Mouse (Mus musculus) c-Kit-positive CD71-positive TER-119-negative erythroid progenitor cells, embryonic 14.5 days (primary cell): ENCODE results near the gene Bmp4.

Experiments used
- DNase-seq: peaks from one replicate; pipeline ENCODE4 v3.0.0-alpha.2; 2013; ENCODE audit warnings: low read depth

The Bmp4 gene

GRCm38 (mm10) chr14:46386478-46387356, 3.8 kb downstream of the Bmp4 start:
- DNase-seq = no peak

DNA sequence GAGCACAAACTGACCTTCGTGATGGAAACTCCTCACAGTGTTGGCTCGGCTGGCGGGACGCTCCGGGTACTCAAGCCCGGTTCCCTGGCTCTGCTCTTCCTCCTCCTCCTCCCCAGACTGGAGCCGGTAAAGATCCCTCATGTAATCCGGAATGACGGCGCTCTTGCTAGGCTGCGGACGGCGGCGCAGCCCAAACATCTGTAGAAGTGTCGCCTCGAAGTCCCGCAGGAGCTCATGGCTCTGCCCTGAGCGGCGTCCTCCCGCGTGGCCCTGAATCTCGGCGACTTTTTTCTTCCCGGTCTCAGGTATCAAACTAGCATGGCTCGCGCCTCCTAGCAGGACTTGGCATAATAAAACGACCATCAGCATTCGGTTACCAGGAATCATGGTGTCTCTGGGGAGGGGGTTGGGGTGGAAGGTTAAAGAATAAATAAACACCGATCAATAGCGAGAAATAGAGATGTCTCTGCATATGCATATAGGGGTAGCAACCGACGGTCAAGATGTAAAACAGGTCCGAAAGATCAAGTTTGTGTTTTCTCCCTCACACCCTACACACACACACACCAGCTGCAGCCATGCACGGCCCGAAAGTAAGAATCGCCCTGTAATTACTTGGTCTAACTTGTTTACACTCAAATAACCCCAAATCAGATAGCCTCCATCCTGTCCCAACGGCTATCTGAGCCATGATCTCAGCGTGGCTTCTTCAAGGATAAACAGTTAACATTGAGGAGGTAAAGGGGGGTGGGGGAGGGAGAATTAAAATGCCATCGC, 4.6 kb downstream of the Bmp4 start:
- DNase-seq = no peak

DNA sequence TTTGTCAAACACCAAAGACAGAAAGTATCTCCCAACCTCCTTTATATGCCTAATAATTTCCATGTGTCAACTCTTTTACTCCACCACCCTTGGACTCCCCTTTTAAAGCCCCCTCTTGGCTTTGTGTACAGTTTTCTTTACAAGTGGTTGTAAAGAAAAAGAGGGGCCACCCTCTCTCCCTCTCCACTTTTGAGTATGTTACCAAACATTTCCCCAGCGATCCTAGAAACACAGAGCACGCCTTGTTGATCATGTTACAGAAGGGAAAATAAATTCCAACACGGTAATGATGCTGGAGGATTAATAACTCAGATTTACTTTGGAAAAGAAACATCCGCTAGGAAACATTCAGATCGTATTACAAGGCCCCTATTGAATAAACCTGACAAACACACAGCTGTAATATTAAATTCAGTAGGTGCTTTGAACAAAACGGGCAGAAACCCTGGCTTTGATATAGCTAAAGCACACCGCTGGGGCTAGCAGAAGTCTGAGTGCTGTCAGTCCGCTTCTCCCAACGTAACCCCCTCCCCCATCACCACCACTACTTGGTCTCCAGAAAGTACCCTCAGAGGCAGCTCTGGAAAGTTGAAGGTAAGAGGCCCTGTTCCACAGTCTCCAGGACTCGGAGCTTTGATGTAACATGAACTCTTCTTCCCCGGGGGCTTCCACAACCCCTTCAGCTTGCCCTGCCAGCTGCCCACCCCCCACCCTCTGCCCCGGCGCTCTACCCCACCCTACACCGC, 5.3 kb downstream of the Bmp4 start:
- DNase-seq = no peak

- no peak for DNase-seq
These were observed 9.0 kb downstream of the Bmp4 start for GRCm38 (mm10) chr14:46381457-46381856.

DNA sequence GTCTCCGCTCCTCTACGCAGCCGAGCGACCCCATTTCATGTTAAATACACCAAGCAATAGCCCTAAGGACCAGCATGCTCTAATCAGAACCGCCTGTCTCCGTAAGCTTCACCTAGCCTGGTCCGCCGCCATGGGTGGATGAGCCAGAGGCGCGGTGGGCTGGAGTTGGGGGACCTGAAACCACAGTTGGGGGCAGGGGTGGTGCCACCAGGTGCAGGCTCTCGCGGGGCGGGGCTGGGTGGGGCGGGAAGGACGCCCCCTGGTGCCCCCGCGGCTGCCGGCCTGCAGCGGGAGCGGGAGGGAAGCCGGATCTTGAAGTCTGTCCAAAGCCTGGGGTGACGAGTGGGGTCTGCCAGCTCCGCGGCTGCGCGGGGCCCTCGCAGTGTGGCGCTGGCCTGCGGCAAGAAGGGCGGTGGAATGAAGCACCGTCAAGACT, 10.2 kb downstream of the Bmp4 start:
- DNase-seq = no peak

- DNase-seq = no peak
These were observed 11.2 kb downstream of the Bmp4 start, which contains the start of gene Gm15217 for GRCm38 (mm10) chr14:46379285-46379684. TSS of gene Gm15217 (plus strand) at chr14:46379414.

- DNase-seq = no peak
These were observed 14.7 kb downstream of the Bmp4 start for GRCm38 (mm10) chr14:46375796-46376195.

DNA sequence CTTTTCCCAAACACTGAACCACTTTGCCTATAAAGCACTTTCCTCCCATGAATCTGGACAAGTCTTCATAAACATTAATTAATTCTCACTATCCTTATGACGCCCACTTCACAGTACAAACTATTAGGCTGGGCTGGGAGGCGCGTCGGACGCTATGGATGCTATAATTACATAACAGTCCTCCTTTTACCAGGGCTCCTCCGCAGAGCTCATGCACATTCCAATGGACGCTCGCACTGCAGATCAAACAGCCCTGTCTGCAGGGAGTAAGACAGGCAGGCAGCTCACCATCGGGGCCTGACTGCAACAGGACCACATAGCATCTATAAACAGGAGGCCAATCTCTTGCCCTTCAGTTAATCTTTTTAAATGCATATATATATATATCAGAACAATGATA, 18.0 kb downstream of the Bmp4 start:
- DNase-seq = no peak

DNA sequence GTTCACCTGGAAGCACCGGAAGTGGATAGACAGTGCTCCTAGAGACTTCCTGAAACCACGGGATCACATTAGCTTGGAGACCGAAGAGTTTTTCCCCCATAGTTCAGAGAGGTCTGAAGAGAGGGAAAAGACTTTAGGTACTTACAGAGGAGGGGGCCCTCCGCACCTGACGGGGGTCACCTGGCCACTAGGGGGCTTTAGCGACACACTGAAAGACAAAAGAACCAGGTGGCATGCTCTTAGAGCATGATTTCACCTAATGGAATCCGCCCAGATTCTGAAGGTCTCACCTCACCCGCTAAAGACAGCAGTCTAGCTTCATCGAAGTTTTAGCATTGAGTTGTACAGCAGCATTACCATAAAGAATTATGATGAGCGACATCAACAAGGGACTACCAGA, 27.3 kb downstream of the Bmp4 start:
- no peak for DNase-seq

GRCm38 (mm10) chr14:46357696-46358095, 32.8 kb downstream of the Bmp4 start:
- no peak for DNase-seq

DNA sequence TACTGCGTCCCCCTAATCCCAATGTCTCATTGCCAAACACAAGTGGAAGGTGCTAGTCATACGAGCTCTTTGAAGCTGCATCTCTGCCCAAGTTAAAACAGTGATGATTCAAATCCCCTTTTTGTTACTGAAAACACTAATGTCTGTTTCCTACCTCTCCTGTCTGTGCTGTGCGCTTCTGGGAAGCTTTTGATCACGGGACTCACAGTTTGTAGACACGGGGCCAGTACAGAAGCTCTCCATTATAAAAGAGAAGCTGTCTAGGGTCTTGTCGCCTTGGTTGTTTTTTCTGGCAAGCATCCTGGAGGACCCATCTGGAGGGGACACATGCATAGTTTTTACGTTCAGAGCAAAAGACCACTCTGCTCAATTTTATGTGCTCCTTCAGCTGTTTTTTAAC, 33.2 kb downstream of the Bmp4 start:
- DNase-seq = no peak

- no peak for DNase-seq
These were observed 45.7 kb downstream of the Bmp4 start for GRCm38 (mm10) chr14:46344750-46345149.

DNA sequence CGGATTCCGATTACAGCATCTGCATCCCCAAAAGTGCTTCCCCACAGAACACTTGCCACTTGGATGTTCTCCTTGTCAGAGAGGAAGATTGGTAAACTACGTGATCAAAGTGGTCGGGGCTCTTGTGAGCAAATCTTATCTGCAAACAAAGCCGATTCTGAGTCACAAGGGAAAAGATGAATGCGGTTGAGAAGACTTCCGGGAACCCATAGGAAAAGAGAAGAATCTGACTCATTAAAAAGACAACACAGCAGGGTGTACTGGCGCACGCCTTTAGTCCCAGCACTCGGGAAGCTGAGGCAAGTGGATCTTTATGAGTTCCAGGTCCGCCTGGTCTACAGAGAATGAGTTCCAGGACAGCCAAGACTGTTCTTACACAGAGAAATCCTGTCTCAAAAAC, 51.7 kb downstream of the Bmp4 start:
- no peak for DNase-seq
